Mouse (Mus musculus): ENCODE data around the gene Foxg1.

GRCm38 (mm10) chr12:49381031-49381525, 1.4 kb upstream of the Foxg1 start:
- TF ChIP-seq CTCF (IDR thresholded peaks at IDR 0.05): no peak
- TF ChIP-seq POLR2A (IDR thresholded peaks at IDR 0.05; ENCODE audit: insufficient read depth, low read depth, low read length): no peak
